ENCODE assay signal across 20 mouse cellular contexts in the genomic region with DNA sequence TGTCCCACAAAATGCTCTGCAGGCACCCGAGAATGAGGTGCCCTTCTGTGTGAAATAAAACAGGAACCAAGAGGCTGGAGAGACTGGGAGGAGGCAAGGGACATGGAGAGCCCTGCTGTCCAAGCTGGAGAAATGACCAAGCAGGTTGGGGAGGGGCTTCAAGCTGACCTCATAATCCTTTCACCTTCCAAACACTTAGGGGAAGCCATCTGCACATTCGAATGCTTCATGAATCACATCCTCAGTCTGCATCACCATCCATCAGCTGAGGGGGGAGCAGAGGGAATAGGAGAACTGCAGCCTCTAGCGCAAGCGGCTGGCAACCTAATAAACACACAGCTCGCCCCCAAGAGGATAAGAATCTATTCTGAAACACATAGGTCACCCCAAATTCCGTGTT. TPM values are rescaled to one million over a fixed set of nuclear protein-coding genes. Genes with fewer than 3 reads are reported as not detected.
DNase-seq lines count a peak whose midpoint lies in the region; ATAC-seq and TF ChIP-seq lines count a peak whose summit lies in the region.
"Had no signal": no experiment of that assay in that cellular context is flagged by ENCODE, and none has a peak within 500 bp of the region (broad histone marks: within the 10 kb centered on the region; RNA-seq: fewer than 3 reads in every experiment).

No protein-coding gene starts in this region.

- no peak for ATAC-seq in cerebellum, adult (ENCODE audit: insufficient number of reproducible peaks, low FRiP score, low TSS enrichment)
- no peak for ATAC-seq in hindbrain, embryonic 13.5 days (ENCODE audit: low FRiP score)
- no peak for ATAC-seq in hindbrain, embryonic 14.5 days (ENCODE audit: low FRiP score)
- ATAC-seq in neural tube, embryonic 13.5 days (ENCODE audit: low read depth) = no peak
- ATAC-seq in neural tube, embryonic 15.5 days (ENCODE audit: low FRiP score) = no peak
- ATAC-seq: hindbrain, embryonic 16.5 days; midbrain, embryonic 15.5 days had no signal

- H3K27ac ChIP-seq in hindbrain, embryonic 13.5 days = peak overlapping the region; percentile 62; the same call in 1 of the 2 replicates
- no peak overlapping the region for H3K27ac ChIP-seq in hindbrain, embryonic 14.5 days
- H3K27ac ChIP-seq in neural tube, embryonic 13.5 days (replicated peaks) = 0 out of 2 replicates have a peak overlapping the region, but pooled peaks have one; percentile 23
- H3K27ac ChIP-seq in neural tube, embryonic 15.5 days (replicated peaks) = no peak overlapping the region
- H3K27ac ChIP-seq in cortical plate, adult 2 months (ENCODE audit: insufficient read depth, low read length) = peak overlapping the region; percentile 66; the same call in 1 of the 2 replicates
- H3K27ac ChIP-seq: embryonic facial prominence, embryonic 13.5 days; midbrain, embryonic 15.5 days had no signal

- H3K27me3 ChIP-seq in hindbrain, embryonic 13.5 days = 0 out of 2 replicates have a peak, but pooled peaks cover 3% of the 10 kb centered on the region
- no peaks in the 10 kb centered on the region for H3K27me3 ChIP-seq in hindbrain, embryonic 14.5 days (ENCODE audit: control insufficient read depth, insufficient read depth, low read length)
- H3K27me3 ChIP-seq in neural tube, embryonic 13.5 days = no peaks in the 10 kb centered on the region
- H3K27me3 ChIP-seq in neural tube, embryonic 15.5 days (replicated peaks) = no peaks in the 10 kb centered on the region
- H3K27me3 ChIP-seq: midbrain, embryonic 15.5 days had no signal

- 40% methylated on average over 6 of the region's 6 CpGs for WGBS in hindbrain, embryonic 13.5 days
- WGBS in hindbrain, embryonic 14.5 days = 52% methylated on average over 6 of the region's 6 CpGs
- WGBS in neural tube, embryonic 13.5 days = 40% methylated on average over 6 of the region's 6 CpGs
- 34% methylated on average over 6 of the region's 6 CpGs for WGBS in neural tube, embryonic 15.5 days

- no peaks in the 10 kb centered on the region for H3K9me3 ChIP-seq in hindbrain, embryonic 13.5 days
- no peaks in the 10 kb centered on the region for H3K9me3 ChIP-seq in hindbrain, embryonic 14.5 days (ENCODE audit: control insufficient read depth, low read length)
- H3K9me3 ChIP-seq in neural tube, embryonic 13.5 days = no peaks in the 10 kb centered on the region
- H3K9me3 ChIP-seq in neural tube, embryonic 15.5 days (replicated peaks) = no peaks in the 10 kb centered on the region
- H3K9me3 ChIP-seq: embryonic facial prominence, embryonic 13.5 days; midbrain, embryonic 15.5 days had no signal

- H3K4me2 ChIP-seq in hindbrain, embryonic 13.5 days = no peak overlapping the region
- no peak overlapping the region for H3K4me2 ChIP-seq in hindbrain, embryonic 14.5 days (replicated peaks)
- H3K4me2 ChIP-seq in neural tube, embryonic 13.5 days = no peak overlapping the region
- H3K4me2 ChIP-seq in neural tube, embryonic 15.5 days = no peak overlapping the region
- H3K4me2 ChIP-seq: embryonic facial prominence, embryonic 13.5 days; heart, embryonic 11.5 days; liver, embryonic 11.5 days; midbrain, embryonic 15.5 days had no signal

- H3K36me3 ChIP-seq in hindbrain, embryonic 13.5 days = no peaks in the 10 kb centered on the region
- no peaks in the 10 kb centered on the region for H3K36me3 ChIP-seq in hindbrain, embryonic 14.5 days (replicated peaks; ENCODE audit: control insufficient read depth, insufficient read depth)
- H3K36me3 ChIP-seq in neural tube, embryonic 13.5 days = no peaks in the 10 kb centered on the region
- no peaks in the 10 kb centered on the region for H3K36me3 ChIP-seq in neural tube, embryonic 15.5 days
- H3K36me3 ChIP-seq: embryonic facial prominence, embryonic 13.5 days; midbrain, embryonic 15.5 days had no signal

- H3K9ac ChIP-seq in hindbrain, embryonic 13.5 days = peak overlapping the region; percentile 13; the same call in 1 of the 2 replicates
- H3K9ac ChIP-seq in hindbrain, embryonic 14.5 days = no peak overlapping the region
- 0 out of 2 replicates have a peak overlapping the region, but pooled peaks have one; percentile 31 for H3K9ac ChIP-seq in neural tube, embryonic 13.5 days
- no peak overlapping the region for H3K9ac ChIP-seq in neural tube, embryonic 15.5 days (replicated peaks)
- H3K9ac ChIP-seq: embryonic facial prominence, embryonic 13.5 days; midbrain, embryonic 15.5 days had no signal

- TF ChIP-seq POLR2A in cortical plate, adult 2 months (IDR thresholded peaks at IDR 0.05; ENCODE audit: extremely low read depth, insufficient read depth, low read length) = no peak

- H3K4me1 ChIP-seq in hindbrain, embryonic 13.5 days (replicated peaks) = peaks cover 40% of the 10 kb centered on the region
- 0 out of 2 replicates have a peak, but pooled peaks cover 18% of the 10 kb centered on the region for H3K4me1 ChIP-seq in hindbrain, embryonic 14.5 days (replicated peaks; ENCODE audit: control insufficient read depth, insufficient read depth, low read length)
- peaks cover 46% of the 10 kb centered on the region for H3K4me1 ChIP-seq in neural tube, embryonic 13.5 days (replicated peaks)
- H3K4me1 ChIP-seq in neural tube, embryonic 15.5 days = peaks cover 36% of the 10 kb centered on the region
- peaks cover 13% of the 10 kb centered on the region for H3K4me1 ChIP-seq in cortical plate, adult 2 months (ENCODE audit: control insufficient read depth, insufficient read depth, low read length)

- H3K4me3 ChIP-seq in hindbrain, embryonic 13.5 days = no peak overlapping the region
- no peak overlapping the region for H3K4me3 ChIP-seq in hindbrain, embryonic 14.5 days (replicated peaks; ENCODE audit: low read length)
- H3K4me3 ChIP-seq in neural tube, embryonic 13.5 days = no peak overlapping the region
- no peak overlapping the region for H3K4me3 ChIP-seq in neural tube, embryonic 15.5 days (replicated peaks)
- H3K4me3 ChIP-seq in cortical plate, adult 2 months (ENCODE audit: insufficient read depth, low read length) = no peak overlapping the region
- H3K4me3 ChIP-seq: embryonic facial prominence, embryonic 13.5 days; midbrain, embryonic 15.5 days had no signal

- peak; percentile 67 to 71 for DNase-seq in cerebellum, postnatal 10 days
- no peak for DNase-seq in hindbrain, embryonic 14.5 days (ENCODE audit: low spot score)
- DNase-seq: adrenal gland, postnatal 36 days; heart, postnatal 10 days; kidney, adult 11 months; lung, adult 2 months; thymus, adult 2 months had no signal

- TF ChIP-seq CTCF in cortical plate, adult 2 months (IDR thresholded peaks at IDR 0.05; ENCODE audit: extremely low read depth, insufficient read depth, low read length) = no peak

RNA-seq across cellular contexts. Expression of gene Srxn1, which starts 2.9 kb away (rescaled TPM):
- 16.1 and 16.8 TPM in 2 replicates for polyA plus RNA-seq in hindbrain, embryonic 13.5 days (2015; fragmentation: Nextera tagmentation; extraction: Ambion mirVana)
- polyA plus RNA-seq in hindbrain, embryonic 14.5 days (2014; fragmentation: Nextera tagmentation; extraction: Ambion mirVana) = 22.5 and 26.2 TPM in 2 replicates
- 19.0 TPM in 2 replicates for polyA plus RNA-seq in neural tube, embryonic 13.5 days (2015; fragmentation: Nextera tagmentation; extraction: Ambion mirVana)
- polyA plus RNA-seq in neural tube, embryonic 15.5 days (2015; fragmentation: Nextera tagmentation; extraction: Ambion mirVana) = 25.8 and 27.7 TPM in 2 replicates
- 94.9 and 97.3 TPM in 2 replicates for polyA plus RNA-seq in cortical plate, adult 2 months (2012; rRNA removed)

RNA-seq across cellular contexts. Expression of gene Scrt2, which starts 21.0 kb away (rescaled TPM):
- polyA plus RNA-seq in hindbrain, embryonic 13.5 days (2015; fragmentation: Nextera tagmentation; extraction: Ambion mirVana) = 24.0 and 27.8 TPM in 2 replicates
- polyA plus RNA-seq in hindbrain, embryonic 14.5 days (2014; fragmentation: Nextera tagmentation; extraction: Ambion mirVana) = 10.9 and 13.6 TPM in 2 replicates
- 30.0 and 30.2 TPM in 2 replicates for polyA plus RNA-seq in neural tube, embryonic 13.5 days (2015; fragmentation: Nextera tagmentation; extraction: Ambion mirVana)
- polyA plus RNA-seq in neural tube, embryonic 15.5 days (2015; fragmentation: Nextera tagmentation; extraction: Ambion mirVana) = 7.5 and 9.2 TPM in 2 replicates
- polyA plus RNA-seq in cortical plate, adult 2 months (2012; rRNA removed) = 9.9 and 12.1 TPM in 2 replicates
- polyA plus RNA-seq: kidney, embryonic 16.5 days; large intestine, adult 2 months; liver, embryonic 11.5 days; lung, adult 2 months; spleen, adult 2 months had no signal

RNA-seq across cellular contexts. Expression of gene Tcf15, which starts 41.0 kb away (rescaled TPM):
- polyA plus RNA-seq in hindbrain, embryonic 13.5 days (2015; fragmentation: Nextera tagmentation; extraction: Ambion mirVana) = 2.8 and 3.2 TPM in 2 replicates
- polyA plus RNA-seq in hindbrain, embryonic 14.5 days (2014; fragmentation: Nextera tagmentation; extraction: Ambion mirVana) = 1.6 and 2.3 TPM in 2 replicates
- polyA plus RNA-seq in neural tube, embryonic 13.5 days (2015; fragmentation: Nextera tagmentation; extraction: Ambion mirVana) = 6.9 and 7.4 TPM in 2 replicates
- 2.1 and 4.0 TPM in 2 replicates for polyA plus RNA-seq in neural tube, embryonic 15.5 days (2015; fragmentation: Nextera tagmentation; extraction: Ambion mirVana)
- 1.0 and 1.9 TPM in 2 replicates for polyA plus RNA-seq in cortical plate, adult 2 months (2012; rRNA removed)

Comparison
In these comparisons a context has a peak if more than half of its experiments do, and no peak if none do; other contexts are left out.
1. H3K27ac ChIP-seq: peak in hindbrain, embryonic 13.5 days (single experiment), neural tube, embryonic 13.5 days (single experiment) and cortical plate, adult 2 months (single experiment); none in hindbrain, embryonic 14.5 days (single experiment) and neural tube, embryonic 15.5 days (single experiment).
2. H3K9ac ChIP-seq: peak in hindbrain, embryonic 13.5 days (single experiment) and neural tube, embryonic 13.5 days (single experiment); none in hindbrain, embryonic 14.5 days (single experiment) and neural tube, embryonic 15.5 days (single experiment).